Mouse (Mus musculus): Measurements from ENCODE around the gene Cxcl12.

DNA sequence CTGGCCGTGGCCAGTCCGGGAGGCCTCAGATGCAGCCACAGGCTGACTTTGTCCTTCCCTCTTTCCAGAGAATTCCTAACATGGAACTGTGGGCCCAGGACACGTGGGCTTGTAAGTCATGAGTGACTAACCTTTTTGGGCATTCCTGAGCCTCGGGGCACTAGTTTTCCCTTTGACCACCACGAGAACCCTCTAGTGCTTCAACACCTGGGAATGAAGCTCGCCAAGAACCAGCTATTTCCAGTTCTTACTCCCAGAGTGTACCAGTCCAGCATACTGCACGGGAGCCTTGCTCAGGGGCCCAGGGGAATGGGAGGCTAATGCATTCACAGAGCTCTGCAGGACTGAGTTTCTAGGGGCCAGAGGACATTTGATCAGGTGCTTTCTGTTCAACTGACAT lies 24.3 kb downstream of the Cxcl12 start:
- no peak for TF ChIP-seq CTCF (IDR thresholded peaks at IDR 0.05; ENCODE audit: extremely low read depth, insufficient read length, insufficient replicate concordance, low read depth, low read length)
- no peak for TF ChIP-seq POLR2A (IDR thresholded peaks at IDR 0.05; ENCODE audit: low read depth, low read length)

Data from small intestine, adult 2 months (tissue).